ENCODE assay signal across 8 mouse cellular contexts in genomic region chr5:140608634-140609015, GRCm38 (mm10). TPM values are rescaled to one million over a fixed set of nuclear protein-coding genes. Genes with fewer than 3 reads are reported as not detected.
DNase-seq lines count a peak whose midpoint lies in the region; ATAC-seq and TF ChIP-seq lines count a peak whose summit lies in the region.

No protein-coding gene starts in this region.

- no peak for TF ChIP-seq CTCF in lung, postnatal 0 days (IDR thresholded peaks at IDR 0.05)

- H3K9me3 ChIP-seq in hindbrain, embryonic 11.5 days (ENCODE audit: control insufficient read depth, low read length) = no peaks in the 10 kb centered on the region
- no peaks in the 10 kb centered on the region for H3K9me3 ChIP-seq in lung, postnatal 0 days (ENCODE audit: low read length)

- peak overlapping the region; percentile 98 for H3K27ac ChIP-seq in hindbrain, embryonic 11.5 days (ENCODE audit: low read depth, low read length)
- H3K27ac ChIP-seq in lung, postnatal 0 days (ENCODE audit: low read length) = peak overlapping the region; percentile 98

- WGBS in hindbrain, embryonic 11.5 days = under 1% methylated on average over 16 of the region's 16 CpGs
- WGBS in lung, postnatal 0 days = 4% methylated on average over 15 of the region's 16 CpGs

- DNase-seq in lung, adult 18-20 months = peak; percentile 44 to 64
- no peak for DNase-seq in lung, postnatal 36 days
- peak; percentile 51 for DNase-seq in embryo, embryonic 9.5 days (ENCODE audit: extremely low spot score)
- peak; percentile 78 for DNase-seq in hindbrain, embryonic 11.5 days (ENCODE audit: low spot score)
- no peak for DNase-seq in lung, postnatal 0 days (ENCODE audit: low spot score)
- DNase-seq in urinary bladder, postnatal 10 days (ENCODE audit: low spot score) = no peak
- no peak for DNase-seq in urinary bladder, adult 18-20 months (ENCODE audit: low spot score in 2 of 2)
- DNase-seq in adrenal gland, adult 8-10 months = no peak

- H3K9ac ChIP-seq in hindbrain, embryonic 11.5 days (ENCODE audit: low read depth, low read length) = peak overlapping the region; percentile 80
- peak overlapping the region; percentile 64 for H3K9ac ChIP-seq in lung, postnatal 0 days (replicated peaks; ENCODE audit: low read depth)

- peak; percentile 23 for ATAC-seq in hindbrain, embryonic 11.5 days (ENCODE audit: low FRiP score)
- ATAC-seq in lung, postnatal 0 days = no peak

- H3K4me2 ChIP-seq in hindbrain, embryonic 11.5 days (replicated peaks; ENCODE audit: low read depth, low read length) = peak overlapping the region; percentile 83
- H3K4me2 ChIP-seq in lung, postnatal 0 days (replicated peaks; ENCODE audit: low read depth, low read length) = peak overlapping the region; percentile 75

- TF ChIP-seq EP300 in lung, postnatal 0 days (IDR thresholded peaks at IDR 0.05) = no peak

- peaks cover 3% of the 10 kb centered on the region; the same call in 1 of the 2 replicates for H3K27me3 ChIP-seq in hindbrain, embryonic 11.5 days (ENCODE audit: control insufficient read depth, insufficient read depth, low read length)
- H3K27me3 ChIP-seq in lung, postnatal 0 days (replicated peaks; ENCODE audit: insufficient read depth, low read length) = peaks cover 4% of the 10 kb centered on the region

- peaks cover 7% of the 10 kb centered on the region for H3K36me3 ChIP-seq in hindbrain, embryonic 11.5 days (ENCODE audit: control insufficient read depth, insufficient read depth, low read length)
- H3K36me3 ChIP-seq in lung, postnatal 0 days (ENCODE audit: insufficient read depth, low read length) = no peaks in the 10 kb centered on the region; the same call in 1 of the 2 replicates

- H3K4me1 ChIP-seq in hindbrain, embryonic 11.5 days (replicated peaks; ENCODE audit: control insufficient read depth, insufficient read depth, low read length) = peaks cover 34% of the 10 kb centered on the region
- peaks cover 41% of the 10 kb centered on the region for H3K4me1 ChIP-seq in lung, postnatal 0 days (ENCODE audit: insufficient read depth, low read depth, low read length)

- H3K4me3 ChIP-seq in hindbrain, embryonic 11.5 days (ENCODE audit: low read depth, low read length) = peak overlapping the region; percentile 56
- H3K4me3 ChIP-seq in lung, postnatal 0 days (ENCODE audit: low read depth, low read length) = peak overlapping the region; percentile 62

RNA-seq across cellular contexts. Expression of gene Lfng, which starts 1.5 kb away (rescaled TPM):
- polyA plus RNA-seq in hindbrain, embryonic 11.5 days (2014; fragmentation: Nextera tagmentation; extraction: Ambion mirVana) = 34.1 and 38.8 TPM in 2 replicates
- 23.1 and 25.5 TPM in 2 replicates for polyA plus RNA-seq in lung, postnatal 0 days (2015; fragmentation: Nextera tagmentation; extraction: Ambion mirVana)
- total RNA-seq in adrenal gland, adult 8-10 months (2022) = 10 to 100 TPM; 11.6 to 18.9 (median 17.2) TPM

RNA-seq across cellular contexts. Expression of gene Ttyh3, which starts 40.2 kb away (rescaled TPM):
- polyA plus RNA-seq in hindbrain, embryonic 11.5 days (2014; fragmentation: Nextera tagmentation; extraction: Ambion mirVana) = 52.9 and 53.1 TPM in 2 replicates
- 18.2 and 19.8 TPM in 2 replicates for polyA plus RNA-seq in lung, postnatal 0 days (2015; fragmentation: Nextera tagmentation; extraction: Ambion mirVana)
- total RNA-seq in adrenal gland, adult 8-10 months (2022) = 100 to 1,000 TPM in 1 of 4 experiments, 10 to 100 TPM in 3; 49.8 to 100 (median 77.4) TPM

RNA-seq across cellular contexts. Expression of gene Grifin, which starts 43.8 kb away (rescaled TPM):
- not detected in 2 replicates for polyA plus RNA-seq in hindbrain, embryonic 11.5 days (2014; fragmentation: Nextera tagmentation; extraction: Ambion mirVana)
- not detected in 2 replicates for polyA plus RNA-seq in lung, postnatal 0 days (2015; fragmentation: Nextera tagmentation; extraction: Ambion mirVana)
- not detected for total RNA-seq in adrenal gland, adult 8-10 months (2022)

Comparison
In these comparisons a context has a peak if more than half of its experiments do, and no peak if none do; other contexts are left out.
1. DNase-seq: peak in lung, adult 18-20 months (2 of 2), embryo, embryonic 9.5 days (single experiment) and hindbrain, embryonic 11.5 days (single experiment); none in lung, postnatal 36 days (single experiment), lung, postnatal 0 days (single experiment), urinary bladder, postnatal 10 days (single experiment), urinary bladder, adult 18-20 months (0 of 2) and adrenal gland, adult 8-10 months (single experiment).